Mouse (Mus musculus) lung, embryonic 14.5 days (tissue): Measurements from ENCODE around the gene Pitx2. TPM values are rescaled to one million over a fixed set of nuclear protein-coding genes. Genes with fewer than 3 reads are reported as not detected.

Experiments
- ATAC-seq: fragments of 200-750 bp; cut with Nextera tagmentation; 2 replicates; pipeline ENCODE4 v1.8.0; 2017; ENCODE audit warnings: mild to moderate bottlenecking, moderate TSS enrichment, moderate library complexity; ENCODE audit not compliant: insufficient read depth
- DNase-seq: peaks from one replicate; pipeline ENCODE4 v3.0.0-alpha.2; 2015
- H3K27ac ChIP-seq: fragments of 300-500 bp; sonication (generic); 2 replicates; pipeline ENCODE4 v1.5.1; 2014; ENCODE audit warnings: low read depth, mild to moderate bottlenecking, moderate library complexity
- H3K27me3 ChIP-seq: fragments of 300-500 bp; sonication (generic); 2 replicates; pipeline ENCODE4 v1.6.1; 2014; ENCODE audit warnings: low read length, control low read depth; ENCODE audit not compliant: insufficient read depth
- H3K36me3 ChIP-seq: fragments of 300-500 bp; sonication (generic); 2 replicates; pipeline ENCODE4 v1.6.1; 2014; ENCODE audit warnings: control low read depth; ENCODE audit not compliant: insufficient read depth
- H3K4me1 ChIP-seq: fragments of 300-500 bp; sonication (generic); 2 replicates; pipeline ENCODE4 v1.6.1; 2014; ENCODE audit warnings: antibody characterized with exemption, control low read depth; ENCODE audit not compliant: insufficient read depth
- H3K4me2 ChIP-seq: fragments of 300-500 bp; sonication (generic); 2 replicates; pipeline ENCODE4 v1.6.1; 2014; ENCODE audit warnings: mild to moderate bottlenecking
- H3K4me3 ChIP-seq: fragments of 300-500 bp; sonication (generic); 2 replicates; pipeline ENCODE4 v1.5.1; 2014; ENCODE audit warnings: low read depth, low read length
- H3K9ac ChIP-seq: fragments of 300-500 bp; sonication (generic); 2 replicates; pipeline ENCODE4 v1.6.1; 2014
- H3K9me3 ChIP-seq: fragments of 300-500 bp; sonication (generic); 2 replicates; pipeline ENCODE4 v1.6.1; 2016; ENCODE audit warnings: low read depth, low read length, control low read depth
- CTCF ChIP-seq: IDR thresholded peaks from 2 replicates; pipeline ENCODE4 v1.5.1; 2016; ENCODE audit warnings: antibody characterized with exemption, low read depth
- WGBS: fragments of 180-500 bp; shearing (Covaris S2); extraction: QIAGEN DNeasy Blood & Tissue Kit; methylation state at CpG from one replicate; pipeline ENCODE4 v1.1.7; 2014; 5-methylcytosine and 5-hydroxymethylcytosine counted together
- polyA plus RNA-seq: library from polyadenylated mRNA; unstranded; fragments of >200 nt; fragmentation: Nextera tagmentation; extraction: Ambion mirVana; gene quantifications from 2 replicates; pipeline ENCODE4 v1.2.1, GENCODE M21; 2014

The Pitx2 gene
- polyA plus RNA-seq, 1 experiment from 2014 or later = 0.87 TPM

DNA sequence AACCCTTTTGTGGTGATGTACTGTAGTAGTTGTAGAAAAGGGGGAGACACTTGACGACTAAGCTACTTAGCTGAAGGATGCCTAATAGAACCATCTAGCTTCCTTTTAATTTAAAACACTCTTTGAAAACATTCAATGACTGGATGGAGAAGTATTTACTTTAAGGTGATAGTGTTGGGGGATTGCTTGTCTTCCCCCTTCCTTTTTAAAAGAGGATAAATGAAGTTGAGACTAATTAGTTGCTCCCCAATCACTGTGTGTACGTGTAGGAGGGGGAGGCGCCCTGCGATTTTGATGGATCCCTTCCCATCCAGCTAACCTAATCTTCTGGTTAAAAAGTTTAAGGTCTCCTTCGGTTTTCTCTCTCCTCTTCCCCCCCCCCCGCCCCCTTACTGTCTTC lies 23.7 kb downstream of the Pitx2 start:
- H3K36me3 ChIP-seq = no peaks in the 10 kb centered on the region
- H3K27me3 ChIP-seq = peaks cover 95% of the 10 kb centered on the region
- ATAC-seq (no peak), DNase-seq (no peak)
- H3K27ac ChIP-seq = no peak overlapping the region
- H3K9me3 ChIP-seq = no peaks in the 10 kb centered on the region
- H3K4me1 ChIP-seq = no peaks in the 10 kb centered on the region
- no peak overlapping the region for H3K9ac ChIP-seq
- no peak overlapping the region for H3K4me3 ChIP-seq
- WGBS = 8% methylated on average over 6 of the region's 6 CpGs
- no peak for TF ChIP-seq CTCF
- H3K4me2 ChIP-seq = no peak overlapping the region

GRCm38 (mm10) chr3:129223964-129224805 lies 24.5 kb downstream of the Pitx2 start:
- TF ChIP-seq CTCF = no peak
- H3K27me3 ChIP-seq = peaks cover 93% of the 10 kb centered on the region
- no peak for ATAC-seq
- H3K9me3 ChIP-seq = no peaks in the 10 kb centered on the region
- H3K4me1 ChIP-seq = no peaks in the 10 kb centered on the region
- DNase-seq = peak; percentile 10
- H3K27ac ChIP-seq = no peak overlapping the region
- no peaks in the 10 kb centered on the region for H3K36me3 ChIP-seq
- 2% methylated on average over 26 of the region's 26 CpGs for WGBS
- H3K4me3 ChIP-seq = peak overlapping the region; percentile 1; the same call in 1 of the 2 replicates
- H3K9ac ChIP-seq = no peak overlapping the region
- peak overlapping the region; percentile 10; the same call in 1 of the 2 replicates for H3K4me2 ChIP-seq

DNA sequence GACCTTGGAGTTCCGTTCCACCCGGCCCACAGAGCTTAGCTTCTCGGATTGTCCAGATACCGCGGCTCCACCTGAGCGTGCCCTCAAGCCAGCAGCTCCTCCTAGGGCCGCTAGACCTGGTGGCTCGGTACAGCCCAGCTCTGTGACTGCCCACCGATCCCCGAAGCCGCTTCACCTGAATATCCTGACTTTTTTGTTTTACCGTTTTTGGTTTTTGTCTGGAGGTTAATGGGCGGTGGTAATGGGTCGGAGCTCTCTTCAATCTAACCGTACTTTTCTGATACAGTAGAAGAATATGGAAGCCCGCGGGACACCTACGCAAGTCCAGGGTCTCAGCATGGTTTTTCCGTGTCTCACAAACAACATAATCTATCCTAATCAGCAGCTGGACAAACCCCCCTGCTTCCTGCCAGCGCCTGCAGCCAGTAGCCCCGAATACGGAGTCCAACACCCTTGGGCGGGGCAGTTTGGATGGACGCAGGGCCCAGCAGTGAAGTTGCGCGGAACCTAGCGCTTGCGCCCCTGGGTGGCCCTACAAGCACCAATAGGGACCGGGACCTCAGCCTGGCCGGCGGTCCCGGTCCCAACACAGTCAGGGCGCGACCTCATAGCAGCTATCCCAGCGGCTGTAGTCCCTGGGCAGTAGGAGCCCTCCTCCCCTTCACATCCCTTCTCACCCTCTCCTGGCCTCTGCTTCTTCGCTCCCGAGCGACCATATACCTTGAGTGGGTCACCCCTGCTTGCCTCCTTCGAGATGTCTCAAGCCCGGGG lies 25.3 kb downstream of the Pitx2 start:
- Histone ChIP-seq H3K9me3 (no peaks in the 10 kb centered on the region), H3K4me1 (no peaks in the 10 kb centered on the region), H3K4me2 (peak overlapping the region; percentile 10; the same call in 1 of the 2 replicates), H3K27me3 (peaks cover 85% of the 10 kb centered on the region), H3K9ac (no peak overlapping the region), H3K27ac (no peak overlapping the region), H3K36me3 (no peaks in the 10 kb centered on the region), H3K4me3 (peak overlapping the region; percentile 3; the same call in 1 of the 2 replicates)
- DNase-seq (no peak), ATAC-seq (peak; percentile 25; the same call in 1 of the 2 replicates)
- no peak for TF ChIP-seq CTCF
- under 1% methylated on average over 40 of the region's 40 CpGs for whole genome bisulfite sequencing

DNA sequence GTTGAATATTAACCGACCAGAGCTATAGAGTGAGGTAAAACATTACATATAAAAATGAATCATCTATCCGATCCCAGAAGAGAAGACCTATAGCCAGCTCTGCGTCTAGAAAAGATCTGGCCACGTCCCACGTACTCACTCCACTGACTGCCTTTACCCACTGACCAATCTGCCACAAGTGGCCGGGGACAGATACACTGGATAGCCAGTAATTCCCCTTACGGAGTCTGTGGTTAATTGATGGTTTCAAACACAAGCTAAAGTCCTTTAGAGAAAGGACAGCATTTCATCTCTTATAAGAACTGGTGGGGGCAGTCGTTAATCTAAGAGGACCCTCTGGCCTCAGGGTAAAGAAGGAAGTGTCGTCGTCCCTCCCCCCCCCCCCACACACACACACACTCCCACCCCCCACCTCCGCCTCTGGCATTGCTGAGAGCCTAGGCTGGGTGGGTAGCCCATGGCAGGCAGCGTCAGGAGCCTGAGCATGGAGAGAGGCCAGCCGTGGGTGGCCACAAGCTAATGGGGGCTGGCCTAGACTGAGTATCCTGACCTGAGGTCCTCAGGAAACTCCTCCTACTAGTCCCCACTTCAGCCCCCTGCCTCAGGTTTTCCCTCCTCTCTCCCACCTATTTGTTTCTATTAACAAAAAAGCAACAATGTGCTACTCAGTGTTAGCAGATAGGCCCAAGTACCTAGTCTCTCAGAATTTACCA lies 26.1 kb downstream of the Pitx2 start:
- DNase-seq (no peak), ATAC-seq (no peak)
- Histone ChIP-seq H3K9me3 (no peaks in the 10 kb centered on the region), H3K4me3 (no peak overlapping the region; the same call in 1 of the 2 replicates), H3K9ac (no peak overlapping the region), H3K4me1 (no peaks in the 10 kb centered on the region), H3K36me3 (no peaks in the 10 kb centered on the region), H3K27me3 (peaks cover 81% of the 10 kb centered on the region), H3K27ac (no peak overlapping the region), H3K4me2 (no peak overlapping the region)
- WGBS = 2% methylated on average over 13 of the region's 13 CpGs
- TF ChIP-seq CTCF = no peak

DNA sequence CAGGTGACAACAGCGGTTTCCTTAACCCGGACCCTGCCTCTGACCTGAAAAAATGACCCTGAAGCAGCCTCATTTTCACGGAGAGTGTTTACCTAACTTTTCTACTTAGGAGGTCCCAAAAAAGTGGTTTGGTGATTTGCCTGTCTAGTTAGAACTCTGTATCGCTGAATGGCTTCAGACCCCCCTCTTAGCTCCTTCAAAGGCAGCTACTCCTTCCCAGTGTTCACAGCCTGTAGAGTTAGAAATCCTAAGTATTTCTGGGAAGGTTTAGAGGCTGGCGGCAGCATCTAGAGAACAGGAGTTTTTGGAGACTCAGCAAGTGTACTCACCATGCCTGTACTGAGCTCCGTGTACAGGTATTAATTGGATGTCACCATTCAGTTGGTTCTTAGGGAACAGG lies 27.0 kb downstream of the Pitx2 start:
- H3K4me2 ChIP-seq = no peak overlapping the region
- H3K9ac ChIP-seq = no peak overlapping the region
- WGBS = 2% methylated on average over 6 of the region's 6 CpGs
- H3K27me3 ChIP-seq = peaks cover 72% of the 10 kb centered on the region
- no peaks in the 10 kb centered on the region for H3K4me1 ChIP-seq
- no peaks in the 10 kb centered on the region for H3K36me3 ChIP-seq
- no peak for TF ChIP-seq CTCF
- no peak overlapping the region for H3K27ac ChIP-seq
- no peak overlapping the region for H3K4me3 ChIP-seq
- DNase-seq = no peak
- ATAC-seq = no peak
- no peaks in the 10 kb centered on the region for H3K9me3 ChIP-seq

GRCm38 (mm10) chr3:129227331-129227730 lies 27.7 kb downstream of the Pitx2 start:
- no peaks in the 10 kb centered on the region for H3K36me3 ChIP-seq
- 9% methylated on average over 5 of the region's 5 CpGs for WGBS
- H3K4me3 ChIP-seq = no peak overlapping the region
- H3K9me3 ChIP-seq = no peaks in the 10 kb centered on the region
- no peak overlapping the region for H3K4me2 ChIP-seq
- no peak overlapping the region for H3K27ac ChIP-seq
- no peak overlapping the region for H3K9ac ChIP-seq
- H3K4me1 ChIP-seq = no peaks in the 10 kb centered on the region
- ATAC-seq = no peak
- H3K27me3 ChIP-seq = peaks cover 65% of the 10 kb centered on the region
- no peak for DNase-seq
- TF ChIP-seq CTCF = no peak
